Mouse (Mus musculus) embryonic facial prominence, embryonic 13.5 days (tissue): ENCODE data around the gene Shisa6. TPM values are rescaled to one million over a fixed set of nuclear protein-coding genes. Genes with fewer than 3 reads are reported as not detected.

Experiments used
- ATAC-seq: fragments of 200-750 bp; cut with Nextera tagmentation; 2 replicates; pipeline ENCODE4 v1.8.0; 2017; ENCODE audit warnings: low read depth; ENCODE audit not compliant: insufficient number of reproducible peaks, insufficient read depth, low FRiP score, low TSS enrichment
- H3K27ac ChIP-seq: fragments of 300-500 bp; sonication (generic); 2 replicates; pipeline ENCODE4 v1.5.1; 2015; ENCODE audit warnings: moderate library complexity, mild to moderate bottlenecking, inconsistent platforms
- H3K27me3 ChIP-seq: fragments of 300-500 bp; sonication (generic); 2 replicates; pipeline ENCODE4 v1.6.1; 2015; ENCODE audit warnings: mild to moderate bottlenecking, inconsistent platforms
- H3K36me3 ChIP-seq: fragments of 300-500 bp; sonication (generic); 2 replicates; pipeline ENCODE4 v1.6.1; 2015; ENCODE audit warnings: mild to moderate bottlenecking, inconsistent platforms
- H3K4me1 ChIP-seq: fragments of 300-500 bp; sonication (generic); 2 replicates; pipeline ENCODE4 v1.6.1; 2015; ENCODE audit warnings: inconsistent platforms
- H3K4me2 ChIP-seq: fragments of 300-500 bp; sonication (generic); 2 replicates; pipeline ENCODE4 v1.6.1; 2015; ENCODE audit warnings: moderate library complexity, mild to moderate bottlenecking, inconsistent platforms
- H3K4me3 ChIP-seq: fragments of 300-500 bp; sonication (generic); 2 replicates; pipeline ENCODE4 v1.5.1; 2015; ENCODE audit warnings: mild to moderate bottlenecking, inconsistent platforms
- H3K9ac ChIP-seq: fragments of 300-500 bp; sonication (generic); 2 replicates; pipeline ENCODE4 v1.6.1; 2015; ENCODE audit warnings: mild to moderate bottlenecking, inconsistent platforms
- H3K9me3 ChIP-seq: fragments of 300-500 bp; sonication (generic); 2 replicates; pipeline ENCODE4 v1.6.1; 2016; ENCODE audit warnings: inconsistent platforms
- WGBS: fragments of 180-500 bp; shearing (Covaris S2); methylation state at CpG from one replicate; pipeline ENCODE4 v1.1.7; 2015; ENCODE audit warnings: mixed read lengths; 5-methylcytosine and 5-hydroxymethylcytosine counted together
- polyA plus RNA-seq: library from polyadenylated mRNA; unstranded; fragments of >200 nt; fragmentation: Nextera tagmentation; extraction: Ambion mirVana; gene quantifications from 2 replicates; pipeline ENCODE4 v1.2.1, GENCODE M21; 2015

Gene Shisa6
- polyA plus RNA-seq, 1 experiment from 2014 or later = 0.06 TPM

DNA sequence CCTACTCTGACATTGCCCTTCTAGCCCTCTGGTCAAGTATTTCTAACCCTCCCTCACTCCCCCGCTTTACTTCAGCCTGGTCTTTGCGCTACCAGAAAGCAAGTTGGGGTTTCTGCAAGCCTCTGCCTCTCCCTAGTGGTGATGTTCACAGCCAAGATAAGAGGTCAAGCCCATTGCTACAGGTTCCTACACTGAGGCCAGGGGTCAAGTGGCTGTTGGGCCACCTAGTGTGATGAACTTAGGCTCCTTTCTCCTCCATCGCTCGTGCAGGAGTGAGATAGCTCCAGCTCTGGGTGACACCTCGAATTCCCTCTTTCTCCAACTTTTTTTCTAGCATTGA, 1.2 kb upstream of the Shisa6 start:
- H3K27me3 ChIP-seq = peaks cover 91% of the 10 kb centered on the region
- peaks cover 16% of the 10 kb centered on the region for H3K4me1 ChIP-seq
- 8% methylated on average over 5 of the region's 5 CpGs for WGBS
- peak overlapping the region; percentile 55 for H3K4me3 ChIP-seq
- no peak overlapping the region for H3K27ac ChIP-seq
- ATAC-seq = no peak
- no peaks in the 10 kb centered on the region for H3K36me3 ChIP-seq
- no peaks in the 10 kb centered on the region for H3K9me3 ChIP-seq
- H3K4me2 ChIP-seq = peak overlapping the region; percentile 98
- no peak overlapping the region for H3K9ac ChIP-seq

DNA sequence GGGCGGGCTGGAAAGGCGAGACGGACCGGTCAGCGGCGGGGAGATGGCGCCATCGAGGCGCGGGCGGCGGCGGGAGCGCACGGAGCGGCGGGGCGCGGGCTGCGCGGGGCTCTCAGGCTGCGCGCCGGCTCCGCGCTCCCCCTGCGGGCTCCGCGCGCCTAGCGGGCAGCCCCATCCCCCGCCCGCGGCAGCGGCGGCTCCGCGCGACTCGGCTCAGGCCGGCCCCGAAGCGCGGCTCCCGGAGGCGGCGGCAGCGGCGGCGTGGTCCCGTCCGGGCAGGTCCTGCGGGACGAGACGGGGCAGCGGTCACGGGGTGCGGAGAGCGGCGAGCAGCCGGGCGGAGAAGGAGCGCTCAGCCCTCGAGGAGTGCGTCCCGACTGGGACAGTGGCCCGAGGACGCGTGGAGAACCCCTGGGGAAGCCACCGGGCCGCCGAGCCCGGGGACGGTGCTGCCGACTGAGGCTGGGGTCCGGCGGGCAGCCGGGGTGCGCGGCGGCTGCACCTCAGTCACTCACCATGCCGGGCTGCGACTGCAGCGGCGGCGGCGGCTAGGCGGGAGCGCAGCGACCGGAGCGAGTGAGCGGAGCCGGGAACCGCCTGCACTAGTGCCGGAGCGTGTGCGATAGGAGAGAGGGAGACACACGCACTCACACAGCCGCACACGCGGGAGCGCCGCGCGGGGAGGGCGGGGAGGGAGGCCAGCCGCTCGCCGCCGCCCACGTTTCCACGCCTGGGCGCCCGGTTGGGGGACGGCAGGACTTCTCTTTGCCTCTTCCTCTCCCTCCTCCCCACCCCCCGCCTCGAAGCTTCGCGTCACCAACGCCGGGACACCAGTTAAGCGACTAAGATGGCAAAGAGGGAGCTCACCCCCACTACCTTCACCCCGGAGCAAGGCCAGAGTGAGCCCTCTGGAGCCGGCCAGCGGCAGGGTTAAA, 549 bp upstream of the Shisa6 start:
- H3K4me1 ChIP-seq = peaks cover 16% of the 10 kb centered on the region
- no peaks in the 10 kb centered on the region for H3K36me3 ChIP-seq
- no peak overlapping the region for H3K27ac ChIP-seq
- H3K27me3 ChIP-seq = peaks cover 95% of the 10 kb centered on the region
- no peak for ATAC-seq
- peak overlapping the region; percentile 98 for H3K4me2 ChIP-seq
- WGBS = under 1% methylated on average over 84 of the region's 126 CpGs
- H3K9ac ChIP-seq = peak overlapping the region; percentile 61
- H3K9me3 ChIP-seq = no peaks in the 10 kb centered on the region
- H3K4me3 ChIP-seq = peak overlapping the region; percentile 55

DNA sequence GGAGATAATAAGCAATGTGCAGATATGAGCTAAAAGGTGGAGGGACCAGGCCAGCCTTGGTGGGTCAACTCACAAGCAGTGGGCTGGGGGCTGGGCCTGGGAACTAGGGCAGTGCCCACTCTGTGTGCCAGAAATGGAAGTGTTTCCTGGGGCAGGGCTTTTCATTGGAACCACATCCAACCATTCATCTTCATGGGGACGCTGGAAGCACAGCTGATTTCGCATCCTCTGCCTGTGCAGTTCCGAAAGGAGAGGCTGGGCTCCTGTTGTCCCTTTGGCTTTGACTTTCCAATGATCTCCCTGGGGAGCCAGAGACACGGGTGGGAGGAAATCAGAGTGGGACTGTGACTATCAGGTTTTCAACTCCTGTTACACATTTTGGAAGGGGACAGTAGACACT, 1.5 kb downstream of the Shisa6 start:
- no peak for ATAC-seq
- Histone ChIP-seq H3K4me3 (no peak overlapping the region), H3K4me2 (no peak overlapping the region), H3K9me3 (no peaks in the 10 kb centered on the region), H3K27me3 (peaks cover 79% of the 10 kb centered on the region), H3K36me3 (no peaks in the 10 kb centered on the region), H3K27ac (no peak overlapping the region), H3K4me1 (peaks cover 16% of the 10 kb centered on the region), H3K9ac (no peak overlapping the region)
- 50% methylated on average over 4 of the region's 4 CpGs for WGBS

DNA sequence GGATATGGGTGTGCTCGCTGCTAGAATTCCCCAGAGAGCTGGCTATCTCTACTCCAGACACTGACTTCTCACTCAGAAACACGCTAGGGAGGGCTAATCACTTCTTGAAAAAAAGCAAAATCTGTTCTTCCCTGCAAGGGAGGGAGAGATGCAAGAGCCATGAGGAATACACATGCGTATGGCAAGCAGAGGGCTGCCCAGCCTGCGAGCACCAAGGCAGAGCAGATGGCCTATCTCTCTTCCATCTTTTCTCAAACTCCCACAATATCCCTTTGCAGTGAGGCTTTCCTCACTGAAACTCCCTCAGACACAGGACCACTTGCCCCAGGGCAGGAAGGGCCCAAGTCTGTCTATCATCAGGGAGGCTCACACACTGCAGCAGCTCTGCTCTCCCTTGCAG, 3.4 kb downstream of the Shisa6 start:
- no peak for ATAC-seq
- H3K36me3 ChIP-seq = no peaks in the 10 kb centered on the region
- 67% methylated on average over 4 of the region's 4 CpGs for WGBS
- H3K4me2 ChIP-seq = no peak overlapping the region
- H3K4me3 ChIP-seq = no peak overlapping the region
- no peak overlapping the region for H3K27ac ChIP-seq
- H3K27me3 ChIP-seq = peaks cover 64% of the 10 kb centered on the region
- no peaks in the 10 kb centered on the region for H3K9me3 ChIP-seq
- H3K4me1 ChIP-seq = peaks cover 16% of the 10 kb centered on the region
- no peak overlapping the region for H3K9ac ChIP-seq

DNA sequence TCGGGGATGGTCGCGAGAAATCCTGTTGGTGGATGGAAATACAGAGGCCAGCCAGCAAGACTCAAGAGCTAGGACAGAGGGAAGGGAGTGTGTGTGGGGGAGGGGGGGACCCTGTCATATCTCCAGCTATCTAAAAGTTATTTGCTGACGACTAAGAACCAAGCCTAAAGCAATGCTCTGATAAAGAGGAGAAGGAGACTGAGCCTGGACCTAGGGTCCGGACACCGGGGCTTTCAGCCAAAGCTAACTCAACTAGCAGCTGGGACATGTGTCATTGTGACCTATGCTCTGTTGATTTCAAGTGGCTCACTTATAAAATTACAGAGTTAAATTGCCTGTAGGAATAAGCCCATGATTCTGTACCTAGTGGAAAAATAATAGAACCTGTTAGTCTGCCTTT, 6.4 kb downstream of the Shisa6 start:
- Histone ChIP-seq H3K27ac (no peak overlapping the region), H3K9me3 (no peaks in the 10 kb centered on the region), H3K4me2 (no peak overlapping the region), H3K4me1 (no peaks in the 10 kb centered on the region), H3K36me3 (no peaks in the 10 kb centered on the region), H3K9ac (no peak overlapping the region), H3K27me3 (peaks cover 36% of the 10 kb centered on the region), H3K4me3 (no peak overlapping the region)
- 84% methylated on average over 6 of the region's 6 CpGs for WGBS
- ATAC-seq = no peak

DNA sequence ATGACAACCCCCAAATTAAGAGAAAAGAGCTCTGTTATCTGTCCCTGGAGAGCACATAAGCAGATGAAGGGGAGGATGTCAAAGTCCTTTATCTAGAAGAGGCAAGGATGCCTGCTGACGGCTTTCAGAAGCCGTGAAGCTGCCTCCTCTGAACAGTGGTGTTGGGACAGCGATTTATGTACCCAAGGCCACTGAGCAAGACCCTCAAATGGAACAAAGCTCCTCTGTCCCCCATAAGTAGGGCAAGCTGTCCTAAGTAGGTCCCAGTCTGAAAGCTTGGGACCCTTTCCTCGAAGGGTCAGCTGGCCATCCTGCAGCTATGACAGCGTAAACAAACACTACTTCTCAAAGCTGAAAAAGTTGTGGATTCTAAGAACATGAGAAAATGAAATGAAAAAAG, 11.4 kb downstream of the Shisa6 start:
- Histone ChIP-seq H3K27ac (no peak overlapping the region), H3K27me3 (peaks cover 4% of the 10 kb centered on the region; the same call in 1 of the 2 replicates), H3K4me3 (no peak overlapping the region), H3K9me3 (no peaks in the 10 kb centered on the region), H3K4me2 (no peak overlapping the region), H3K36me3 (no peaks in the 10 kb centered on the region), H3K4me1 (no peaks in the 10 kb centered on the region), H3K9ac (no peak overlapping the region)
- no peak for ATAC-seq
- 83% methylated on average over 5 of the region's 5 CpGs for WGBS

DNA sequence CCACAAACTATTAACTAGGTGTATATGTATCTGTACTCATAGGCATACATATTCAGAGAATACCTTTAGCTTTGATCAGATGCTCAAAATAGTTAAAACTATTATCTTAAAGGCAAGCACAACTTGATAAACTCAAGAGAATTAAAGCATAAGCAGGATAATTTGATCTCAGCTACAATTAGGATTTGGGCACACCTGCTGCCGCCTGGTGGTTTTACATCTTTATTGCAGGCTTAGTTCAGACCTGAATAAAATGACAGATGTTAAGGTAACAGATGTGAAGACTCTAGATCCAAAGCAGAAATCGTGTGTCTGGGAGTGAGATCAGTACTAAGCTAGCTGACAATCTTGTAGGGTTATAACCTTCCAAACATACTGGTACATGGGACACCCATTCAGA, 24.8 kb downstream of the Shisa6 start:
- 62% methylated on average over 2 of the region's 2 CpGs for WGBS
- no peaks in the 10 kb centered on the region for H3K27me3 ChIP-seq
- no peak for ATAC-seq
- no peaks in the 10 kb centered on the region for H3K4me1 ChIP-seq
- no peaks in the 10 kb centered on the region for H3K9me3 ChIP-seq
- no peak overlapping the region for H3K4me3 ChIP-seq
- H3K9ac ChIP-seq = no peak overlapping the region
- no peaks in the 10 kb centered on the region for H3K36me3 ChIP-seq
- no peak overlapping the region for H3K27ac ChIP-seq
- H3K4me2 ChIP-seq = no peak overlapping the region

DNA sequence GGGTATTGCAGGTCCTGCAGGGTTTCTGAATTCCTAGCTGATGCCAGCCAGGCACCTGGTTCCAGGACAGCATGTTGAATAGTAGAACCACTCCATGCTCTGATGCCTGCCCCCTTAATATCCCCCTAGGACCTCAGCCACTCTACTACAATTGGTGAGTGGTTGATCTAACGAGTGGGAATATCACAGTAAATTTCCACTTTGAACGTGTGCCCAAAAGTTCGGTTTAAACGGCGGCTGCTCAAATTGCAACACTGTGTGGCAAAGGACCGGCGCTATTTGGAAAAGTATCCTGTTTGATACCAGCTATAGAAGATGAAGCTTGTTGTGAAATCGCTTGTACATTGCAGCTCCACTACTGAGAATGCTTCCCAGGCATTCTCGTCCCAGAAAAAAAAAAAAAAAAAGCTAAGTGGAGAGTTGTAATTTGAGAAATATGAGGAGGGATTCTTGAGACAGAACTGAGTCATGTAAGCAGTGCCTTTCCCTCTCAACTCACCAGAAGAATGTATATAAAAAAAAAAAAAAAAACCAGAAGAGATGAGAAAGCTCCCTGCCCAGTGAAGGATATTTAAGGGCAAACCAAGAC, 26.8 kb downstream of the Shisa6 start:
- Histone ChIP-seq H3K27ac (no peak overlapping the region), H3K4me2 (no peak overlapping the region), H3K4me3 (no peak overlapping the region), H3K9me3 (no peaks in the 10 kb centered on the region), H3K27me3 (no peaks in the 10 kb centered on the region), H3K9ac (no peak overlapping the region), H3K36me3 (no peaks in the 10 kb centered on the region), H3K4me1 (no peaks in the 10 kb centered on the region)
- WGBS = 54% methylated on average over 9 of the region's 9 CpGs
- no peak for ATAC-seq

DNA sequence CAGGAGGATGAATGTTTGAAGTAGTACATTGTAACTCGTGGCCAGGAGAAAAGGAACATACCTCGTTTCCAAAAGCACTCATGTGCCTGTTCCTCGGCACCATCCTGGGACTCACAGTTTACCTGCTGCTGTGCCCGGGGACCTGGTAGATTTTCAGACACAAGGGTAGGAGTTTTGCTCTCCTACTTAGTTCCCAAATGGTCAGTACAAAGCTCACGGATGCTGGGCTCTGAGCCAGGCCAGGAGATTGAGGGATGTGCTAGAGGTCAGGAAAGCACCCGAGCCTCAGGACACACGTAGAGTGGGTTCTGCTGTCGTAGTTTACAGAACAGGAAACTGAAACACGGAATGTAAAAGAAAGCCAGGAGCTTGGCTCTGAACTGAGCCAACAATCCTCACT, 29.5 kb downstream of the Shisa6 start:
- no peaks in the 10 kb centered on the region for H3K36me3 ChIP-seq

DNA sequence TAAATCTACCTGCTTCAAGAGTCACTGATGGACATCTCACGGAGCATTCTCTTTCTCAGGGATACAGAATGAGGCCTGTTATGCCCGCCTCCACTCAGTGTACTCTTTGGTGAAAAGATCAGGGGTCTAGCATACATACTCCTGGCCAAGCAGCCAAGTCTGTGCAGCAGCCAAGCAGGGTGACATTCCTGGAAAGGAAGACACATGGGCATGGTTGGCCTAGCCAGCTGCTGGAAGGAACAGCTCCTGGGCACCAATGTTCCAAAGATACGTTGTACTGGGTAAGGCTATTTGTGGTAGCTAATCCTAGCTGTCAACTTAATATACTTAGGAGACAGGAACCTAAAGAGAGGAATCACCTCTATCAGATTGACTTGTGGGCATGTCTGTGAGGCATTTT, 31.4 kb downstream of the Shisa6 start:
- Histone ChIP-seq H3K9ac (no peak overlapping the region), H3K4me1 (no peaks in the 10 kb centered on the region), H3K27ac (no peak overlapping the region), H3K27me3 (no peaks in the 10 kb centered on the region), H3K4me2 (no peak overlapping the region), H3K36me3 (no peaks in the 10 kb centered on the region), H3K9me3 (no peaks in the 10 kb centered on the region), H3K4me3 (no peak overlapping the region)
- WGBS = 89% methylated on average over 3 of the region's 3 CpGs
- no peak for ATAC-seq

More for the DNA sequence above, 29.5 kb downstream of the Shisa6 start:
- no peak overlapping the region for H3K4me2 ChIP-seq
- H3K9me3 ChIP-seq = no peaks in the 10 kb centered on the region
- no peak overlapping the region for H3K4me3 ChIP-seq
- no peaks in the 10 kb centered on the region for H3K4me1 ChIP-seq
- 77% methylated on average over 9 of the region's 9 CpGs for WGBS
- H3K27ac ChIP-seq = no peak overlapping the region
- H3K9ac ChIP-seq = no peak overlapping the region
- H3K27me3 ChIP-seq = no peaks in the 10 kb centered on the region
- ATAC-seq = no peak

DNA sequence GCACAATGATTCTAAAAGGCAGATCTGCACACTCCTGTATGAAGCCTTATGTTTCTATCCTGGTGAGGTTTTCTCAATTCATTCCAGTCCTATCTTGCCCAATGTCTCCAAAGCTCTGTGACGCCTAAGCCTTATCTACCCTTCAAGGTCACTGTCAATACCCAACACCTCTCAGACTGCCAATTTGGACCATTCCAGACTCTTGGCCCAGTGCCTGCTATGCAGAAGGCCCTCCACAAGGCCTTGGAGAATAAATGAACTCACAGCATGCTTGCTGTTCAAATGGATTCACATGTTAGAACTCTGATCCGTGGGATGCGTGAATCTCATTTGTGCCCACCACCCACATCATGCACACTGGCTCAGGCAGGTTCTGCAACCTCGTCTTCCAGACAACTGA, 38.0 kb downstream of the Shisa6 start:
- no peaks in the 10 kb centered on the region for H3K36me3 ChIP-seq
- ATAC-seq = no peak
- no peaks in the 10 kb centered on the region for H3K9me3 ChIP-seq
- H3K27me3 ChIP-seq = no peaks in the 10 kb centered on the region
- H3K4me3 ChIP-seq = no peak overlapping the region
- H3K27ac ChIP-seq = no peak overlapping the region
- no peak overlapping the region for H3K4me2 ChIP-seq
- 84% methylated on average over 4 of the region's 4 CpGs for WGBS
- no peak overlapping the region for H3K9ac ChIP-seq
- H3K4me1 ChIP-seq = no peaks in the 10 kb centered on the region

DNA sequence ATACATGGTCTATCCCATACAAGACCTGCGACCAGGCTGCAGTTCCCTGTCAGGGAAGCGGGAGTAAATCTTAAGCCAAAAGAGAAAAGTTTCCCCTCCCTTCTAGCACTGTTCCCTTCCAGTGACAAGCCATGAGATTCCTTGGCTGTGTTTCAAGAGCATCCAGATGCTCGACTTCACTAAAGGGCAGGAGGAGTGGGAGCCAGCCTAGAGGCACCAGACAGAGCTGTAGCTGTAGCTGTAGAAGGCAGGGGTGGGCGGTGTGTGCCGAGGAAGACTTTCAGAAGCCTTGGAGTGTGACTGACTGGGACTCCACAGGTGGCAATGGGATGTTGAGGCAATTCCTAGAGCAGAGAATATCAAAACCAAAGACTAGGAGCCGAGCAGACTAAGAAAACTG, 43.3 kb downstream of the Shisa6 start:
- H3K9me3 ChIP-seq = no peaks in the 10 kb centered on the region
- H3K4me2 ChIP-seq = no peak overlapping the region
- no peak overlapping the region for H3K27ac ChIP-seq
- H3K4me3 ChIP-seq = no peak overlapping the region
- no peak overlapping the region for H3K9ac ChIP-seq
- 72% methylated on average over 6 of the region's 6 CpGs for WGBS
- no peaks in the 10 kb centered on the region for H3K27me3 ChIP-seq
- no peak for ATAC-seq
- no peaks in the 10 kb centered on the region for H3K36me3 ChIP-seq
- no peaks in the 10 kb centered on the region for H3K4me1 ChIP-seq
